Mouse (Mus musculus) liver, embryonic 16.5 days (tissue): ENCODE measurements around the gene Dync1li1. TPM values are rescaled to one million over a fixed set of nuclear protein-coding genes. Genes with fewer than 3 reads are reported as not detected.

Experiments
- ATAC-seq: fragments of 200-750 bp; cut with Nextera tagmentation; 2 replicates; pipeline ENCODE4 v1.8.0; 2017; ENCODE audit warnings: low read depth, mild to moderate bottlenecking, moderate number of reproducible peaks, moderate library complexity
- H3K27ac ChIP-seq: fragments of 300-500 bp; sonication (generic); 2 replicates; pipeline ENCODE4 v1.5.1; 2014; ENCODE audit warnings: mild to moderate bottlenecking, low read length
- H3K27me3 ChIP-seq: fragments of 300-500 bp; sonication (generic); 2 replicates; pipeline ENCODE4 v1.6.1; 2014; ENCODE audit warnings: low read depth, low read length, mixed read lengths; ENCODE audit not compliant: control insufficient read depth, insufficient read depth
- H3K36me3 ChIP-seq: fragments of 300-500 bp; sonication (generic); 2 replicates; pipeline ENCODE4 v1.6.1; 2014; ENCODE audit warnings: mild to moderate bottlenecking; ENCODE audit not compliant: control insufficient read depth, insufficient read depth
- H3K4me1 ChIP-seq: fragments of 300-500 bp; sonication (generic); 2 replicates; pipeline ENCODE4 v1.6.1; 2014; ENCODE audit warnings: low read depth, low read length, mixed read lengths; ENCODE audit not compliant: control insufficient read depth
- H3K4me2 ChIP-seq: fragments of 300-500 bp; sonication (generic); 2 replicates; pipeline ENCODE4 v1.6.1; 2014; ENCODE audit warnings: low read depth, low read length, mixed read lengths
- H3K4me3 ChIP-seq: fragments of 300-500 bp; sonication (generic); 2 replicates; pipeline ENCODE4 v1.5.1; 2014; ENCODE audit warnings: low read depth, mild to moderate bottlenecking, low read length
- H3K9ac ChIP-seq: fragments of 300-500 bp; sonication (generic); 2 replicates; pipeline ENCODE4 v1.6.1; 2014; ENCODE audit warnings: low read depth, low read length
- H3K9me3 ChIP-seq: fragments of 300-500 bp; sonication (generic); replicated peaks from 2 replicates; pipeline ENCODE4 v1.6.1; 2016; ENCODE audit warnings: low read length; ENCODE audit not compliant: control insufficient read depth
- WGBS: fragments of 180-500 bp; shearing (Covaris S2); extraction: QIAGEN DNeasy Blood & Tissue Kit; methylation state at CpG from one replicate; pipeline ENCODE4 v1.1.7; 2014; ENCODE audit not compliant: insufficient replicate concordance; 5-methylcytosine and 5-hydroxymethylcytosine counted together
- polyA plus RNA-seq: library from polyadenylated mRNA; unstranded; fragments of >200 nt; fragmentation: Nextera tagmentation; extraction: Ambion mirVana; gene quantifications from 2 replicates; pipeline ENCODE4 v1.2.1, GENCODE M21; 2015

Gene Dync1li1
- polyA plus RNA-seq, 1 experiment from 2014 or later: 19.3 TPM

GRCm38 (mm10) chr9:114650938-114651634 is 37.5 kb upstream of the Dync1li1 start:
- Histone ChIP-seq H3K36me3 (no peaks in the 10 kb centered on the region), H3K27ac (no peak overlapping the region), H3K4me3 (no peak overlapping the region), H3K4me1 (no peaks in the 10 kb centered on the region), H3K27me3 (no peaks in the 10 kb centered on the region; the same call in 1 of the 2 replicates), H3K4me2 (no peak overlapping the region), H3K9me3 (no peaks in the 10 kb centered on the region), H3K9ac (no peak overlapping the region)
- WGBS: 49% methylated on average over 21 of the region's 21 CpGs
- no peak for ATAC-seq

GRCm38 (mm10) chr9:114655356-114655755 is 33.2 kb upstream of the Dync1li1 start:
- ATAC-seq: no peak
- 68% methylated on average over 4 of the region's 4 CpGs for WGBS
- H3K4me2 ChIP-seq: no peak overlapping the region

GRCm38 (mm10) chr9:114656701-114657100 is 31.9 kb upstream of the Dync1li1 start:
- H3K4me1 ChIP-seq: no peaks in the 10 kb centered on the region
- no peaks in the 10 kb centered on the region for H3K9me3 ChIP-seq
- no peak overlapping the region for H3K4me3 ChIP-seq
- WGBS: 28% methylated on average over 3 of the region's 3 CpGs
- no peak overlapping the region for H3K4me2 ChIP-seq
- H3K27ac ChIP-seq: no peak overlapping the region
- no peaks in the 10 kb centered on the region for H3K36me3 ChIP-seq
- no peaks in the 10 kb centered on the region for H3K27me3 ChIP-seq
- no peak for ATAC-seq
- no peak overlapping the region for H3K9ac ChIP-seq

More at GRCm38 (mm10) chr9:114655356-114655755, 33.2 kb upstream of the Dync1li1 start:
- H3K4me3 ChIP-seq: no peak overlapping the region
- no peak overlapping the region for H3K9ac ChIP-seq
- H3K27ac ChIP-seq: no peak overlapping the region
- H3K9me3 ChIP-seq: no peaks in the 10 kb centered on the region
- no peaks in the 10 kb centered on the region for H3K4me1 ChIP-seq
- no peaks in the 10 kb centered on the region for H3K36me3 ChIP-seq
- H3K27me3 ChIP-seq: no peaks in the 10 kb centered on the region

- Histone ChIP-seq H3K4me3 (no peak overlapping the region), H3K9me3 (no peaks in the 10 kb centered on the region), H3K27me3 (no peaks in the 10 kb centered on the region), H3K4me2 (no peak overlapping the region), H3K36me3 (no peaks in the 10 kb centered on the region), H3K27ac (no peak overlapping the region), H3K4me1 (no peaks in the 10 kb centered on the region), H3K9ac (no peak overlapping the region)
- 77% methylated on average over 6 of the region's 6 CpGs for WGBS
- ATAC-seq: no peak
These were observed 28.1 kb upstream of the Dync1li1 start for GRCm38 (mm10) chr9:114660506-114660905.

GRCm38 (mm10) chr9:114660983-114661382 is 27.6 kb upstream of the Dync1li1 start:
- no peak overlapping the region for H3K4me2 ChIP-seq
- no peaks in the 10 kb centered on the region for H3K9me3 ChIP-seq
- H3K9ac ChIP-seq: no peak overlapping the region
- 66% methylated on average over 6 of the region's 6 CpGs for WGBS
- H3K36me3 ChIP-seq: no peaks in the 10 kb centered on the region
- no peaks in the 10 kb centered on the region for H3K27me3 ChIP-seq
- no peak for ATAC-seq
- no peak overlapping the region for H3K27ac ChIP-seq
- H3K4me1 ChIP-seq: no peaks in the 10 kb centered on the region
- no peak overlapping the region for H3K4me3 ChIP-seq

- WGBS: 49% methylated on average over 7 of the region's 7 CpGs
- no peak overlapping the region for H3K27ac ChIP-seq
- ATAC-seq: no peak
- H3K4me2 ChIP-seq: no peak overlapping the region
- H3K4me3 ChIP-seq: no peak overlapping the region
- no peaks in the 10 kb centered on the region for H3K36me3 ChIP-seq
- H3K4me1 ChIP-seq: no peaks in the 10 kb centered on the region
- no peaks in the 10 kb centered on the region for H3K9me3 ChIP-seq
- no peaks in the 10 kb centered on the region for H3K27me3 ChIP-seq
- H3K9ac ChIP-seq: no peak overlapping the region
These were observed 26.6 kb upstream of the Dync1li1 start for GRCm38 (mm10) chr9:114661991-114662390.

- Histone ChIP-seq H3K9me3 (no peaks in the 10 kb centered on the region), H3K27ac (no peak overlapping the region), H3K36me3 (no peaks in the 10 kb centered on the region), H3K4me2 (no peak overlapping the region), H3K4me1 (no peaks in the 10 kb centered on the region), H3K4me3 (no peak overlapping the region), H3K27me3 (no peaks in the 10 kb centered on the region), H3K9ac (no peak overlapping the region)
- 75% methylated on average over 11 of the region's 11 CpGs for WGBS
- no peak for ATAC-seq
These were observed 24.8 kb upstream of the Dync1li1 start for GRCm38 (mm10) chr9:114663782-114664181.

- no peak overlapping the region for H3K4me3 ChIP-seq
- H3K27ac ChIP-seq: no peak overlapping the region
- no peaks in the 10 kb centered on the region for H3K27me3 ChIP-seq
- no peaks in the 10 kb centered on the region for H3K4me1 ChIP-seq
- 62% methylated on average over 10 of the region's 10 CpGs for WGBS
- H3K4me2 ChIP-seq: no peak overlapping the region
- no peaks in the 10 kb centered on the region for H3K9me3 ChIP-seq
- no peaks in the 10 kb centered on the region for H3K36me3 ChIP-seq
- no peak overlapping the region for H3K9ac ChIP-seq
- ATAC-seq: no peak
These were observed 21.7 kb upstream of the Dync1li1 start for GRCm38 (mm10) chr9:114666858-114667257.

- Histone ChIP-seq H3K4me1 (no peaks in the 10 kb centered on the region; the same call in 1 of the 2 replicates), H3K9me3 (no peaks in the 10 kb centered on the region)
These were observed 20.5 kb upstream of the Dync1li1 start for GRCm38 (mm10) chr9:114668047-114668446.

More at GRCm38 (mm10) chr9:114668047-114668446, 20.5 kb upstream of the Dync1li1 start:
- ATAC-seq: no peak
- H3K36me3 ChIP-seq: no peaks in the 10 kb centered on the region
- no peak overlapping the region for H3K9ac ChIP-seq
- H3K27ac ChIP-seq: no peak overlapping the region
- 67% methylated on average over 4 of the region's 4 CpGs for WGBS
- no peaks in the 10 kb centered on the region; the same call in 1 of the 2 replicates for H3K27me3 ChIP-seq
- H3K4me2 ChIP-seq: no peak overlapping the region
- H3K4me3 ChIP-seq: no peak overlapping the region
